Mouse (Mus musculus) hindbrain, embryonic 15.5 days (tissue): Measurements from ENCODE around the gene Crlf3. TPM values are rescaled to one million over a fixed set of nuclear protein-coding genes. Genes with fewer than 3 reads are reported as not detected.
"Not testable (repeated sequence)": the region's sequence is repeated elsewhere in the genome, so short reads cannot be mapped to it uniquely, and the experiment has no call there.

Experiments
- ATAC-seq: fragments of 200-750 bp; cut with Nextera tagmentation; 2 replicates; pipeline ENCODE4 v1.8.0; 2017; ENCODE audit warnings: low read depth, moderate number of reproducible peaks, moderate TSS enrichment; ENCODE audit not compliant: low FRiP score
- H3K27ac ChIP-seq: fragments of 300-500 bp; sonication (generic); replicated peaks from 2 replicates; pipeline ENCODE4 v1.5.1; 2015; ENCODE audit warnings: mild to moderate bottlenecking, inconsistent platforms
- H3K27me3 ChIP-seq: fragments of 300-500 bp; sonication (generic); 2 replicates; pipeline ENCODE4 v1.6.1; 2015; ENCODE audit warnings: control low read depth, inconsistent platforms
- H3K36me3 ChIP-seq: fragments of 300-500 bp; sonication (generic); 2 replicates; pipeline ENCODE4 v1.6.1; 2015; ENCODE audit warnings: control low read depth, inconsistent platforms
- H3K4me1 ChIP-seq: fragments of 300-500 bp; sonication (generic); replicated peaks from 2 replicates; pipeline ENCODE4 v1.6.1; 2015; ENCODE audit warnings: control low read depth, inconsistent platforms
- H3K4me2 ChIP-seq: fragments of 300-500 bp; sonication (generic); 2 replicates; pipeline ENCODE4 v1.6.1; 2015; ENCODE audit warnings: moderate library complexity, mild to moderate bottlenecking, inconsistent platforms
- H3K4me3 ChIP-seq: fragments of 300-500 bp; sonication (generic); 2 replicates; pipeline ENCODE4 v1.5.1; 2015; ENCODE audit warnings: mild to moderate bottlenecking, inconsistent platforms
- H3K9ac ChIP-seq: fragments of 300-500 bp; sonication (generic); 2 replicates; pipeline ENCODE4 v1.6.1; 2015; ENCODE audit warnings: inconsistent platforms
- H3K9me3 ChIP-seq: fragments of 300-500 bp; sonication (generic); 2 replicates; pipeline ENCODE4 v1.6.1; 2016; ENCODE audit warnings: control low read depth, inconsistent platforms
- WGBS: fragments of 180-500 bp; shearing (Covaris S2); methylation state at CpG from one replicate; pipeline ENCODE4 v1.1.7; 2015; 5-methylcytosine and 5-hydroxymethylcytosine counted together
- polyA plus RNA-seq: library from polyadenylated mRNA; unstranded; fragments of >200 nt; fragmentation: Nextera tagmentation; extraction: Ambion mirVana; gene quantifications from 2 replicates; pipeline ENCODE4 v1.2.1, GENCODE M21; 2015

The Crlf3 gene
- polyA plus RNA-seq, 1 experiment from 2014 or later = 13.3 TPM

- peaks cover 17% of the 10 kb centered on the region for H3K36me3 ChIP-seq
- no peaks in the 10 kb centered on the region for H3K27me3 ChIP-seq
- 78% methylated on average over 4 of the region's 4 CpGs for WGBS
- H3K4me1 ChIP-seq = no peaks in the 10 kb centered on the region
- H3K4me2 ChIP-seq = no peak overlapping the region
- no peak overlapping the region for H3K9ac ChIP-seq
- no peak overlapping the region for H3K27ac ChIP-seq
- ATAC-seq = no peak
- H3K4me3 ChIP-seq = no peak overlapping the region
- no peaks in the 10 kb centered on the region for H3K9me3 ChIP-seq
Observed at GRCm38 (mm10) chr11:80054659-80055058, 26.1 kb downstream of the Crlf3 start.

GRCm38 (mm10) chr11:80053171-80053570 is 27.6 kb downstream of the Crlf3 start:
- no peak overlapping the region for H3K4me2 ChIP-seq
- H3K27ac ChIP-seq = no peak overlapping the region
- ATAC-seq = no peak
- no peaks in the 10 kb centered on the region for H3K4me1 ChIP-seq
- H3K27me3 ChIP-seq = no peaks in the 10 kb centered on the region
- WGBS = 92% methylated on average over 5 of the region's 5 CpGs
- H3K9ac ChIP-seq = no peak overlapping the region
- peaks cover 16% of the 10 kb centered on the region for H3K36me3 ChIP-seq
- H3K4me3 ChIP-seq = no peak overlapping the region
- H3K9me3 ChIP-seq = no peaks in the 10 kb centered on the region

- H3K4me3 ChIP-seq = no peak overlapping the region
- WGBS = 79% methylated on average over 7 of the region's 7 CpGs
- no peak overlapping the region for H3K4me2 ChIP-seq
- H3K27ac ChIP-seq = no peak overlapping the region
- no peak overlapping the region for H3K9ac ChIP-seq
- peaks cover 10% of the 10 kb centered on the region; the same call in 1 of the 2 replicates for H3K36me3 ChIP-seq
- no peaks in the 10 kb centered on the region for H3K9me3 ChIP-seq
- no peaks in the 10 kb centered on the region for H3K4me1 ChIP-seq
- no peak for ATAC-seq
- H3K27me3 ChIP-seq = no peaks in the 10 kb centered on the region
Observed at GRCm38 (mm10) chr11:80052456-80052855, 28.3 kb downstream of the Crlf3 start.

GRCm38 (mm10) chr11:80050088-80050487 is 30.7 kb downstream of the Crlf3 start:
- no peak overlapping the region for H3K4me3 ChIP-seq
- H3K27me3 ChIP-seq = no peaks in the 10 kb centered on the region
- no peak overlapping the region for H3K4me2 ChIP-seq
- 70% methylated on average over 2 of the region's 2 CpGs for WGBS
- no peak for ATAC-seq
- H3K9me3 ChIP-seq = no peaks in the 10 kb centered on the region
- no peak overlapping the region for H3K9ac ChIP-seq
- no peaks in the 10 kb centered on the region for H3K36me3 ChIP-seq
- no peaks in the 10 kb centered on the region for H3K4me1 ChIP-seq
- no peak overlapping the region for H3K27ac ChIP-seq

- H3K4me3 ChIP-seq = no peak overlapping the region
- H3K27me3 ChIP-seq = no peaks in the 10 kb centered on the region
- H3K4me1 ChIP-seq = no peaks in the 10 kb centered on the region
- H3K9me3 ChIP-seq = no peaks in the 10 kb centered on the region
- WGBS = 86% methylated on average over 7 of the region's 7 CpGs
- H3K27ac ChIP-seq = no peak overlapping the region
- H3K36me3 ChIP-seq = no peaks in the 10 kb centered on the region
- no peak for ATAC-seq
- no peak overlapping the region for H3K4me2 ChIP-seq
- H3K9ac ChIP-seq = no peak overlapping the region
Observed at GRCm38 (mm10) chr11:80046856-80047255, 33.9 kb downstream of the Crlf3 start.

GRCm38 (mm10) chr11:80043419-80043817 is 37.4 kb downstream of the Crlf3 start:
- Histone ChIP-seq H3K4me1 (no peaks in the 10 kb centered on the region), H3K4me2 (no peak overlapping the region), H3K36me3 (no peaks in the 10 kb centered on the region), H3K9me3 (no peaks in the 10 kb centered on the region), H3K4me3 (no peak overlapping the region), H3K9ac (no peak overlapping the region), H3K27ac (no peak overlapping the region), H3K27me3 (no peaks in the 10 kb centered on the region)
- no peak for ATAC-seq
- WGBS = 90% methylated on average over 8 of the region's 8 CpGs

GRCm38 (mm10) chr11:80042615-80043418 is 38.0 kb downstream of the Crlf3 start:
- Histone ChIP-seq H3K9ac (no peak overlapping the region), H3K27me3 (no peaks in the 10 kb centered on the region), H3K36me3 (no peaks in the 10 kb centered on the region), H3K4me2 (no peak overlapping the region), H3K4me1 (no peaks in the 10 kb centered on the region), H3K9me3 (no peaks in the 10 kb centered on the region), H3K27ac (no peak overlapping the region), H3K4me3 (no peak overlapping the region)
- WGBS = 56% methylated on average over 10 of the region's 10 CpGs
- ATAC-seq = no peak

GRCm38 (mm10) chr11:80037495-80037894 is 43.3 kb downstream of the Crlf3 start:
- no peak overlapping the region for H3K4me3 ChIP-seq
- H3K27ac ChIP-seq = no peak overlapping the region
- ATAC-seq = no peak
- H3K4me2 ChIP-seq = no peak overlapping the region
- peaks cover 23% of the 10 kb centered on the region for H3K36me3 ChIP-seq
- no peaks in the 10 kb centered on the region for H3K4me1 ChIP-seq
- H3K9ac ChIP-seq = no peak overlapping the region
- no peaks in the 10 kb centered on the region for H3K27me3 ChIP-seq
- H3K9me3 ChIP-seq = no peaks in the 10 kb centered on the region
- 87% methylated on average over 7 of the region's 8 CpGs for WGBS

GRCm38 (mm10) chr11:80021306-80021705 is 59.5 kb downstream of the Crlf3 start:
- Histone ChIP-seq H3K27ac (no peak overlapping the region), H3K36me3 (peaks cover 63% of the 10 kb centered on the region), H3K9ac (no peak overlapping the region), H3K27me3 (no peaks in the 10 kb centered on the region), H3K4me2 (no peak overlapping the region), H3K4me1 (no peaks in the 10 kb centered on the region), H3K9me3 (no peaks in the 10 kb centered on the region), H3K4me3 (no peak overlapping the region)
- ATAC-seq = no peak
- WGBS = 88% methylated on average over 4 of the region's 4 CpGs

- Histone ChIP-seq H3K9me3 (no peaks in the 10 kb centered on the region), H3K36me3 (peaks cover 62% of the 10 kb centered on the region), H3K27me3 (no peaks in the 10 kb centered on the region), H3K4me2 (no peak overlapping the region), H3K27ac (no peak overlapping the region), H3K4me1 (no peaks in the 10 kb centered on the region), H3K9ac (no peak overlapping the region), H3K4me3 (no peak overlapping the region)
- 95% methylated on average over 1 of the region's 1 CpGs for WGBS
- no peak for ATAC-seq
Observed at GRCm38 (mm10) chr11:80019792-80020191, 61.0 kb downstream of the Crlf3 start.

GRCm38 (mm10) chr11:80016533-80016932 is 64.3 kb downstream of the Crlf3 start:
- not testable (repeated sequence) for H3K27me3 ChIP-seq, H3K9ac ChIP-seq, H3K9me3 ChIP-seq, H3K4me3 ChIP-seq, ATAC-seq, H3K4me2 ChIP-seq, H3K4me1 ChIP-seq, H3K27ac ChIP-seq
- 100% methylated on average over 3 of the region's 5 CpGs for WGBS
- peaks cover 62% of the 10 kb centered on the region for H3K36me3 ChIP-seq
